Mouse (Mus musculus): ENCODE data around the gene Tmprss6. TPM values are rescaled to one million over a fixed set of nuclear protein-coding genes. Genes with fewer than 3 reads are reported as not detected.
A peak's percentile ranks its signal among the peaks of the same experiment; 100 is the strongest.

The Tmprss6 gene
- not detected in 2 replicates for polyA plus RNA-seq (2012; ENCODE audit: insufficient read depth, low replicate concordance)

DNA sequence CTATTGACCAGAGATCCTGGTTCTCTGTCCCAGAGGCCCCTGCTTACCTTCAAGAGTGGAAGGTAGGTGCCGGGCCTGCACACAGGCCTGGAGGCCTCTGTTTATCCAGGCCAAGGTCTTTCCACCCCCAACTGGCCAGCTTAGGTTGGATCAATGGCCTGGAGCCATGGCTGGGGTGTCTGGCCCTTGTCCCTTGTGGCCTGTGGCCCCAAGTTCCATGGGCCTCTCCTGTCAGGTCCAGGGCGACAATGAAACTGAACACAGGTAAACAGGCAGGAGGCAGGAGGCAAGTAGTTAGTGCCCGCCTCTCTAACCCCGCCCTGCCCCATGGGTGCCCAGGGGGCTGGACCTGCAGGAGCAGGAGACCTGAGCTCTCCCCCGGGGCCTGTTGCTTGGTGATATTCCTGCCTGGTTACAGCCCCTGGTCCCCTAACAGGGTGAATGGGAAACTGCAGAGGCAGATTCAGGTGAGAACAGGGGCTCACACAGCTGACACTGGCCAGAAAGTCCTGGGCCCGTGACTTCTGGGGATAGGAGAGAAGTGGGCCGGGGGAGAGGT, at the start of gene Tmprss6:
Tmprss6 (minus strand) TSS at position 256 of the 559 bp plus-strand sequence.
- TF ChIP-seq GATA1 (IDR thresholded peaks at IDR 0.05; ENCODE audit: borderline replicate concordance, low read length) (no peak), FLI1 (IDR thresholded peaks at IDR 0.05; ENCODE audit: low read length) (no peak)
- Histone ChIP-seq H3K4me3 (replicated peaks) (no peak within 1 kb of the TSS), H3K4me1 (peaks cover 10% of the 10 kb centered on the region), H3K27me3 (replicated peaks) (peaks cover 84% of the 10 kb centered on the region), H3K9me3 (no peaks in the 10 kb centered on the region), H3K36me3 (replicated peaks; ENCODE audit: low read length) (no peaks in the 10 kb centered on the region)

DNA sequence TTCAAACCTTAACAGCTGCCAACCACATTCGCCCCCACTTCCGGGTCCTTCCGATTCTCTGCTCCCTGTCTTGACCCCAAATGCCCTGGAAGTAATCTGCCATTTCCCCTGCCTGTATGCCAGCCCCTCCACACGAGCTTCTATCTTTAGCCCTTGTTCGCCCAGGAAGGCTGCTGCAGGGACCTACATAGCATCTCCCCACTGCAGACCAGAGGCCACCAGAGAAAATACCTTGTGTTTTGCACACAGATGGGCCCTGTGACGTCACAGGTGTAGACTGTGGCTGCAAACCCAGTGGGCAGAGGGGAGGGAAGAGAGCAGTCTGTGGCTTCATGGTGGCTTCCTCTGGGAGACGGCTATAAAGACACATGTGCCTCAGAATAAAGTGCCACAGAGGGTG, 49.8 kb upstream of the Tmprss6 start:
- Histone ChIP-seq H3K9me3 (no peaks in the 10 kb centered on the region), H3K4me1 (peaks cover 89% of the 10 kb centered on the region), H3K27me3 (replicated peaks) (peaks cover 2% of the 10 kb centered on the region), H3K4me3 (replicated peaks) (no peak overlapping the region), H3K36me3 (replicated peaks; ENCODE audit: low read length) (peaks cover 8% of the 10 kb centered on the region)
- TF ChIP-seq FLI1 (IDR thresholded peaks at IDR 0.05; ENCODE audit: low read length) = no peak
- TF ChIP-seq GATA1 (IDR thresholded peaks at IDR 0.05; ENCODE audit: borderline replicate concordance, low read length) = no peak

DNA sequence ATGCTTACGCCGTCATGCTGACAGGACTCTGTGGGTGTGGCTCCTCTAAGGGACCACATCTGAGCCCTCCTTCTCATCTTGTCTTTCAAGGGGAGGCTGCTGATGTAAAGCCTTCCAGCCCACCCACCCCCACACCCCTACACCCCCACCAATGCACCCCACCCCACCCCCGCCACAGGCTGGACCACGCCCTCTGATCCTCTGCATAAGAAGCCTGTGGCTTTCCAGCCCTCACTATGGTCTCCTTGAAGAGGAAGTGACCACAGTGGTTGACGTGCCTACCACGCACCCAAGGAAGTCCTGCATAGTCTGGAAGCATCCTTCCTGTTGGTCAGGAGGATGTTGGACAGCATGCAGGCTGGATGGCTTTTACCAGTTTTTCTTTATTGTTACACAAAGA, 47.3 kb upstream of the Tmprss6 start:
- no peaks in the 10 kb centered on the region for H3K9me3 ChIP-seq
- H3K36me3 ChIP-seq (replicated peaks; ENCODE audit: low read length) = no peaks in the 10 kb centered on the region
- peaks cover 79% of the 10 kb centered on the region for H3K4me1 ChIP-seq
- H3K27me3 ChIP-seq (replicated peaks) = peaks cover 4% of the 10 kb centered on the region
- H3K4me3 ChIP-seq (replicated peaks) = peak overlapping the region; percentile 42
- TF ChIP-seq FLI1 (IDR thresholded peaks at IDR 0.05; ENCODE audit: low read length) = no peak
- TF ChIP-seq GATA1 (IDR thresholded peaks at IDR 0.05; ENCODE audit: borderline replicate concordance, low read length) = no peak

DNA sequence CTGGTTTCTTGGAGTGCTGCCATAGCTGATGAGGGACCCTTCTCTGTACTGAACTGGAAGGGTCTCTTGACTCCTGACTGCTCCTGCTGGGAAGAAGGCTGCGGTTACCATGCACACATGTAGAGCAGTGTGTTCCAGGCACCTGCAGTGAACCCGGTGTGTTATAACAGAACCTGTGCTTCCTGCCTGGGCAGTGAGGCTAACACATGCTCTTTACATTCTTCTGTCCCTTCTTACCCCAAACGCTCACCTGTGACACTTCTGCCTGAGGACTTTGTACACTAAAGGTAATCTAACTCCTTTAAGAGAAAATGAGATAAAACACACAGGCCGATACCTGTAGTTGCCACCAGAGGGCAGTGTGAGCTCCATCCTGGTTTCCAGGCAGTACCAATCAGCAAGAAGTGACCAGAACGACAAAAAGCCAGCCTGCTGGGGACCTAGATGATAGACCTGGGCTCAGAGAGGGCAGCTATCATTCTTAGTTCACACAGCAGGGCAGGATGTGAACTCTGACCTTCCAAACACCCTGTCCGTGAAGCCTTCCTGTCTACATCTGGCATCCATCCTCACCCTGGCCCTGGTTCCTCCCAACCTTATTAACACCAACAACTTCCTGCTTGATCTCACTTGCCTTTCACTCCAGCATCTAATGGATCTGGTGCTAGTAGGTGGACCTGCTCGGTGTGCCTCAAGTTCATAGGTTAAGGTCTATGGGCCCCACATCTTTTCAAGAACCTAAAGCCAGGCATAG, 46.1 kb upstream of the Tmprss6 start:
- H3K36me3 ChIP-seq (replicated peaks; ENCODE audit: low read length) = no peaks in the 10 kb centered on the region
- TF ChIP-seq GATA1 (IDR thresholded peaks at IDR 0.05; ENCODE audit: borderline replicate concordance, low read length) = no peak
- TF ChIP-seq FLI1 (IDR thresholded peaks at IDR 0.05; ENCODE audit: low read length) = no peak
- peaks cover 4% of the 10 kb centered on the region for H3K27me3 ChIP-seq (replicated peaks)
- peaks cover 79% of the 10 kb centered on the region for H3K4me1 ChIP-seq
- no peaks in the 10 kb centered on the region for H3K9me3 ChIP-seq
- H3K4me3 ChIP-seq (replicated peaks) = peak overlapping the region; percentile 64

DNA sequence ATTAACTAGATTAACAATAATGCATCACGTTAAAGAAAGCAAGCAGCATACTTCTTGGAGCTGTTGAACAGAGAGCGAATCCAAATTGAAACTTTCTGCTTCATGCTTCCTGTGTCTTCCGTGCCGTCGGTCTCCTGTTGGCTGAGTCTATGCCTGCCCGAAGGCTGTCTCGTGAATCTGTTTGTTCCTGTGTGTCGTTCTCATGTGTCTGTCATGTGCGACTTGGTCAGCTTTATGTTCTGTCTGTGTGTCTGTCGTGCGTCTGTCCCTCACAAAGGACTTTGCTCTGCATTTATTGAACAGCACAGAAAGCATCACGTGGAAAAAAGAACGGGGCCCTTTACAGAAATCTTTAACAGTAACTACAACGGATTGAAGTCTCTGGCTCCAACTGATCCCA, 44.6 kb upstream of the Tmprss6 start:
- H3K36me3 ChIP-seq (replicated peaks; ENCODE audit: low read length) = no peaks in the 10 kb centered on the region
- no peaks in the 10 kb centered on the region for H3K9me3 ChIP-seq
- H3K4me3 ChIP-seq (replicated peaks) = no peak overlapping the region
- H3K27me3 ChIP-seq (replicated peaks) = peaks cover 9% of the 10 kb centered on the region
- TF ChIP-seq GATA1 (IDR thresholded peaks at IDR 0.05; ENCODE audit: borderline replicate concordance, low read length) (no peak), FLI1 (IDR thresholded peaks at IDR 0.05; ENCODE audit: low read length) (no peak)
- H3K4me1 ChIP-seq = peaks cover 68% of the 10 kb centered on the region

DNA sequence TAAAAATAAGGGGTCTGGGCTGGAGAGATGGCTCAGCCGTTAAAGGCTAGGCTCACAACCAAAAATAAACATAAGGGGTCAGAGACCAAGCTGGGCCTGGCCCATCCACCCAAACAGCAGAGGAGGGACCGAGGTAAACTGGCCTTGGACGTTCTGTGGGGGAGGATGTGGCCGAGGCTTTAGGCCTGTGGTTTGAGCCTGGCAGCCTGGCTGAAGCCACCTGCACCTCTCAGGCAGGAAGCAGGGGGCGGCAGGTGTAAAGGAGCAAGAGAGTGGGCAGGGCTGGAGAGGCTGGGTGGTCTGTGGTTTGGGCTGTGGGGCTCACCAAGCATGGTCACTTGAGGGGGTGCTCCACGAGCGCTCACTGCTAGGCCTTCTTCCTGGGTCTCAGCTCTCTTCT, 43.5 kb upstream of the Tmprss6 start:
- H3K9me3 ChIP-seq = no peaks in the 10 kb centered on the region
- H3K36me3 ChIP-seq (replicated peaks; ENCODE audit: low read length) = no peaks in the 10 kb centered on the region
- peaks cover 15% of the 10 kb centered on the region for H3K27me3 ChIP-seq (replicated peaks)
- H3K4me3 ChIP-seq (replicated peaks) = no peak overlapping the region
- H3K4me1 ChIP-seq = peaks cover 58% of the 10 kb centered on the region
- TF ChIP-seq GATA1 (IDR thresholded peaks at IDR 0.05; ENCODE audit: borderline replicate concordance, low read length) (no peak), FLI1 (IDR thresholded peaks at IDR 0.05; ENCODE audit: low read length) (no peak)

DNA sequence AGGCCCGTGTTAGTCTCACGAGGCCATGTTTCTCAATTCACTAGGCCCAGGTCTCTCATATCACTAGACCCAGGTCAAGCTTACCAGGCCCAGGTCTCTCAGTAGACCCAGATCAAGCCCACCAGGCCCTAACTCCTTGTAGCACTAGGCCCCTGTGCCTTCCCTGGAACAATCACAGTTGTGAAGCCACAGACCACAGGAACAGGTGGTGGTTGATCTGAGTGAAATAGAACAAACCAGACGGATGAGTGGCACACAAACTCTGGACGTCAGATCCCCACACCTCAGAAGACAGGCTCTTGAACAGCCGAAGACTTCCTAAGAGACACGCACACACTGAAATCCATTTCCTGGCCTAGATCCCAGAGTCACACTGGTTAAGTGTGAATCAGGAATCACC, 42.3 kb upstream of the Tmprss6 start:
- peaks cover 45% of the 10 kb centered on the region for H3K4me1 ChIP-seq
- H3K27me3 ChIP-seq (replicated peaks) = peaks cover 27% of the 10 kb centered on the region
- TF ChIP-seq GATA1 (IDR thresholded peaks at IDR 0.05; ENCODE audit: borderline replicate concordance, low read length) (no peak), FLI1 (IDR thresholded peaks at IDR 0.05; ENCODE audit: low read length) (no peak)
- no peak overlapping the region for H3K4me3 ChIP-seq (replicated peaks)
- peaks cover 5% of the 10 kb centered on the region for H3K9me3 ChIP-seq
- H3K36me3 ChIP-seq (replicated peaks; ENCODE audit: low read length) = no peaks in the 10 kb centered on the region

DNA sequence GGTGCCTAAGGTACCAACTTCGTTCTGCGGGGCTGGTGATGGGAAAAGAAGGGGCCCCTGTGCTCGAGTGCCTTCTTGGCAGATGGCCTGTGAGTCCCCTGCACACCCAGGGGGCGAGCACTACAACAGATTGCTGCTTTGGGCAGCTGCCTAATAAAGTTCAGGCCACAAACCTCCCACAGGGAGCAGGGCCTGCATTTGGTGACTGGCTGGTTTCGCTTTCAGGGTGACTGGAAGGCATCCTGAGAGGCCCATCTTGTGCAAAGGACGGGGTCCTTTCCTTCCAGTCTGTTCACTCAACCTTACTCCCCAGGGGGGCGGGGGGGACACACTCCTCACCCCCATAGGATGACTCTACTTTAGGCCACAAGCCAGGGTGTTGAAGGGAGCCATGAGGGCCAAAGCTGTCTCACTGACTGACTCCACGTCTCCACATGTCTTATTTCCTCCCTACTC, 41.7 kb upstream of the Tmprss6 start:
- H3K9me3 ChIP-seq = peaks cover 11% of the 10 kb centered on the region
- no peak for TF ChIP-seq FLI1 (IDR thresholded peaks at IDR 0.05; ENCODE audit: low read length)
- H3K4me1 ChIP-seq = peaks cover 40% of the 10 kb centered on the region
- H3K27me3 ChIP-seq (replicated peaks) = peaks cover 33% of the 10 kb centered on the region
- no peaks in the 10 kb centered on the region for H3K36me3 ChIP-seq (replicated peaks; ENCODE audit: low read length)
- peak overlapping the region; percentile 60 for H3K4me3 ChIP-seq (replicated peaks)

DNA sequence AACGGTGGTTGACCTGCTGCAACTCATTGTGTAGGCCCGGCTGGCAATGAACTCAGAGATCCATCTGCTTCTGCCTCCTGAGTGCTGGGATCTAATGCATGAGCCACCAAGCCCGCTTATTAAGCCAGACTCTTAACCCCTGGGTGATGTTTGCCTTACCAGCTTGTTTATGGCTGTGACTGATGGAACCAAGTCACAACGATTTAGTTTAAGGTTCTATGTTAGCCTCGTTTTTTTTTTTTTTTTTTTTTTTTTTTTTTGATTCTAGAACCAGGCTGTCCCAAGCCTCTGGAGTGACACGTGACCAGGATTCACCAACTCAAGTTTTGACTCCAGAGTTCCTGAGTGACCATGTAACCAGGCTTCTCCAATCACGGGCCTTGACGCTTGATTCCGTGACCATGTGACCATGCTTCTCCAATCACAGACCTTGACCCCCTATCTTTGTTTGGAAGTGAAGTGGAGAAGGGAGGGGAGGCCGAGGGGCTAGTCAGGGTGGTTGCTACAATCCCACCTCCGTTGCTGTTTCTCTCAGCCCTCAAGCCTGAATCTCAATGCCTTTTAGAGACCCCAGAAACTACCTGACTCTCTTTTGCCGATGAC, 41.0 kb upstream of the Tmprss6 start:
- H3K27me3 ChIP-seq (replicated peaks) = peaks cover 38% of the 10 kb centered on the region
- peaks cover 32% of the 10 kb centered on the region for H3K4me1 ChIP-seq
- peaks cover 19% of the 10 kb centered on the region for H3K9me3 ChIP-seq
- TF ChIP-seq GATA1 (IDR thresholded peaks at IDR 0.05; ENCODE audit: borderline replicate concordance, low read length) (no peak), FLI1 (IDR thresholded peaks at IDR 0.05; ENCODE audit: low read length) (no peak)
- H3K4me3 ChIP-seq (replicated peaks) = no peak overlapping the region
- no peaks in the 10 kb centered on the region for H3K36me3 ChIP-seq (replicated peaks; ENCODE audit: low read length)

DNA sequence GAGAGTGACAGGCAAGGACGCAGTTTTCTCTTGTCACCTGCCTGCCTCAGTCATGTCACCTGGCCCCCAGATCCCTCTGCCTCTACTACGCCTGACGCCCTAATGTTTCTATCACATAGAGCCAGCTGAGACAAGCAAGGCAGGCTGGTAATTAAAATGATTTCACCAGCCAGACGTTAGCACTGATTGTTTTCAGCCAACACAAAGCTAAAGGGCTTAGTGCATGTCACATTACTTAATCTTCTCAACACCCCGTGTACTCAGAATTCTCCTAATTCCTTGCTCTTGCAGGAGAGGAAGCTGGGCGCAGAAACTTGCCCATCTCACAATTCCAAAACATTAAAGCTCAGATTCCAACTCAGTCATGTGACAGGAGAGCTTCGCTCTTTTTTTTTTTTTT, 40.0 kb upstream of the Tmprss6 start:
- Histone ChIP-seq H3K9me3 (peaks cover 28% of the 10 kb centered on the region), H3K36me3 (replicated peaks; ENCODE audit: low read length) (no peaks in the 10 kb centered on the region), H3K27me3 (replicated peaks) (peaks cover 46% of the 10 kb centered on the region), H3K4me3 (replicated peaks) (no peak overlapping the region), H3K4me1 (peaks cover 26% of the 10 kb centered on the region)
- TF ChIP-seq GATA1 (IDR thresholded peaks at IDR 0.05; ENCODE audit: borderline replicate concordance, low read length) = no peak
- TF ChIP-seq FLI1 (IDR thresholded peaks at IDR 0.05; ENCODE audit: low read length) = no peak
